ENCODE assay signal across 8 mouse cellular contexts in the genomic region with DNA sequence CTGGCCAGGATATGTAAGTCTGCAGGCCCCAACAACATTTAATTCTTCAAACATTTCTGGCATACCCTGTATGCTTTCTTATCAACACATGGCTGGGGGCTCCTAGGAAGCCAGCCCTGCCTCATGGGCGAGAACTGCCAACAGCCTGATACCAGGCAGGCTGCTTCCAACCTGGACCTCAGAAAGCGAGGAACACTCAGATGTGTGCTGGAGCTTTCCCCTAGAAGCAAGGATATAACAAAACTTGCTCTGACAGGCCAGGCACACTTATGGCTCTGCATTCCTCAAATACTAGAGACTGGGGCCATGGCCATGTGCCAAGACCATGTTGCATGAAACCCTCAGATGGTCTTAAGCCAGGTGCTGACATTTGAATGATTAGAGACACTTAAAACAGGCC.
DNase-seq lines count a peak whose midpoint lies in the region; ATAC-seq and TF ChIP-seq lines count a peak whose summit lies in the region.

No protein-coding gene starts in this region.

- no peaks in the 10 kb centered on the region for H3K36me3 ChIP-seq in intestine, embryonic 14.5 days (ENCODE audit: control insufficient read depth, insufficient read depth, low read length)
- H3K36me3 ChIP-seq in intestine, postnatal 0 days (ENCODE audit: control insufficient read depth, insufficient read depth): no peaks in the 10 kb centered on the region
- H3K36me3 ChIP-seq in spleen, adult 2 months (ENCODE audit: control insufficient read depth, insufficient read depth, low read length): no peaks in the 10 kb centered on the region
- H3K36me3 ChIP-seq in stomach, embryonic 15.5 days: no peaks in the 10 kb centered on the region
- no peaks in the 10 kb centered on the region for H3K36me3 ChIP-seq in hindbrain, embryonic 10.5 days

- intact Hi-C loops in heart, postnatal 10 days (cut with DNase I): loop anchor here (5.0 kb wide), 2 partner anchors 73 to 87 kb away; no protein-coding TSS in a partner anchor

- H3K4me1 ChIP-seq in intestine, embryonic 14.5 days (replicated peaks; ENCODE audit: control insufficient read depth, insufficient read depth, low read length): 0 out of 2 replicates have a peak, but pooled peaks cover 7% of the 10 kb centered on the region
- 0 out of 2 replicates have a peak, but pooled peaks cover 10% of the 10 kb centered on the region for H3K4me1 ChIP-seq in intestine, postnatal 0 days (replicated peaks; ENCODE audit: control insufficient read depth, insufficient read depth, low read length)
- peaks cover 18% of the 10 kb centered on the region for H3K4me1 ChIP-seq in spleen, adult 2 months (ENCODE audit: control insufficient read depth, insufficient read depth, insufficient read length)
- H3K4me1 ChIP-seq in stomach, embryonic 15.5 days: no peaks in the 10 kb centered on the region
- peaks cover 4% of the 10 kb centered on the region for H3K4me1 ChIP-seq in hindbrain, embryonic 10.5 days (replicated peaks)

- no peaks in the 10 kb centered on the region for H3K9me3 ChIP-seq in intestine, embryonic 14.5 days (ENCODE audit: control insufficient read depth, low read length)
- H3K9me3 ChIP-seq in intestine, postnatal 0 days (ENCODE audit: control insufficient read depth): no peaks in the 10 kb centered on the region
- no peaks in the 10 kb centered on the region for H3K9me3 ChIP-seq in stomach, embryonic 15.5 days
- H3K9me3 ChIP-seq in hindbrain, embryonic 10.5 days: no peaks in the 10 kb centered on the region

- no peak for ATAC-seq in intestine, embryonic 14.5 days (replicated peaks; ENCODE audit: low FRiP score, low TSS enrichment, low read depth)
- ATAC-seq in intestine, postnatal 0 days: no peak
- ATAC-seq in stomach, embryonic 15.5 days (ENCODE audit: insufficient read depth, low FRiP score, low read depth): no peak
- no peak for ATAC-seq in activated CD4-positive, CD25-positive, alpha-beta regulatory T cell, adult 4 months

- no peak overlapping the region for H3K4me2 ChIP-seq in intestine, embryonic 14.5 days (ENCODE audit: low read length)
- no peak overlapping the region for H3K4me2 ChIP-seq in intestine, postnatal 0 days (replicated peaks; ENCODE audit: low read depth)
- no peak overlapping the region for H3K4me2 ChIP-seq in stomach, embryonic 15.5 days

- no peaks in the 10 kb centered on the region for H3K27me3 ChIP-seq in intestine, embryonic 14.5 days (replicated peaks; ENCODE audit: control insufficient read depth, insufficient read depth, low read length)
- no peaks in the 10 kb centered on the region for H3K27me3 ChIP-seq in intestine, postnatal 0 days (replicated peaks; ENCODE audit: control insufficient read depth, insufficient read depth, low read length)
- no peaks in the 10 kb centered on the region for H3K27me3 ChIP-seq in spleen, adult 2 months (ENCODE audit: control insufficient read depth, insufficient read depth, low read length)
- no peaks in the 10 kb centered on the region for H3K27me3 ChIP-seq in stomach, embryonic 15.5 days (replicated peaks)
- H3K27me3 ChIP-seq in hindbrain, embryonic 10.5 days (ENCODE audit: insufficient read depth, poor library complexity, severe bottlenecking): no peaks in the 10 kb centered on the region

- no peak for TF ChIP-seq POLR2A in spleen, adult 2 months (IDR thresholded peaks at IDR 0.05; ENCODE audit: low read depth, low read length)

- no peak overlapping the region for H3K4me3 ChIP-seq in intestine, embryonic 14.5 days (ENCODE audit: low read depth, low read length)
- H3K4me3 ChIP-seq in intestine, postnatal 0 days (ENCODE audit: low read depth, low read length): no peak overlapping the region
- H3K4me3 ChIP-seq in spleen, adult 2 months (ENCODE audit: extremely low read depth, insufficient read depth, insufficient read length): no peak overlapping the region
- H3K4me3 ChIP-seq in stomach, embryonic 15.5 days (replicated peaks): no peak overlapping the region
- H3K4me3 ChIP-seq in hindbrain, embryonic 10.5 days: no peak overlapping the region

- H3K9ac ChIP-seq in intestine, embryonic 14.5 days (ENCODE audit: low read length): no peak overlapping the region
- no peak overlapping the region for H3K9ac ChIP-seq in intestine, postnatal 0 days (ENCODE audit: low read depth, low read length)
- H3K9ac ChIP-seq in stomach, embryonic 15.5 days: no peak overlapping the region

- TF ChIP-seq CTCF in intestine, postnatal 0 days (IDR thresholded peaks at IDR 0.05; ENCODE audit: low read depth): no peak
- TF ChIP-seq CTCF in spleen, adult 2 months (IDR thresholded peaks at IDR 0.05; ENCODE audit: extremely low read depth, insufficient read depth, insufficient read length, insufficient replicate concordance): no peak

- DNase-seq in intestine, embryonic 14.5 days (ENCODE audit: low spot score): no peak
- DNase-seq in spleen, adult 2 months (ENCODE audit: low read depth in 1 of 2, low spot score in 2 of 2): no peak
- no peak for DNase-seq in spleen, postnatal 4 days (ENCODE audit: low spot score in 2 of 2)
- peak; percentile 71 to 77 for DNase-seq in heart, postnatal 10 days
- no peak for DNase-seq in hindbrain, embryonic 10.5 days (ENCODE audit: low spot score)

- peak overlapping the region; percentile 63; the same call in 1 of the 2 replicates for H3K27ac ChIP-seq in intestine, embryonic 14.5 days (ENCODE audit: low read depth)
- H3K27ac ChIP-seq in intestine, postnatal 0 days (ENCODE audit: low read depth, low read length): no peak overlapping the region
- H3K27ac ChIP-seq in spleen, adult 2 months (ENCODE audit: insufficient read depth, low read length): peak overlapping the region; percentile 86
- peak overlapping the region; percentile 63 for H3K27ac ChIP-seq in stomach, embryonic 15.5 days
- no peak overlapping the region for H3K27ac ChIP-seq in hindbrain, embryonic 10.5 days

- WGBS in intestine, embryonic 14.5 days: 39% methylated on average over 2 of the region's 2 CpGs
- 70% methylated on average over 2 of the region's 2 CpGs for WGBS in intestine, postnatal 0 days
- 79% methylated on average over 2 of the region's 2 CpGs for WGBS in spleen, adult 2 months
- 37% methylated on average over 2 of the region's 2 CpGs for WGBS in stomach, embryonic 15.5 days
- WGBS in hindbrain, embryonic 10.5 days: 87% methylated on average over 2 of the region's 2 CpGs

Comparison
In these comparisons a context has a peak if more than half of its experiments do, and no peak if none do; other contexts are left out.
1. H3K27ac ChIP-seq: peak in intestine, embryonic 14.5 days (single experiment), spleen, adult 2 months (single experiment) and stomach, embryonic 15.5 days (single experiment); none in intestine, postnatal 0 days (single experiment) and hindbrain, embryonic 10.5 days (single experiment).
2. DNase-seq: peak in heart, postnatal 10 days (2 of 2); none in intestine, embryonic 14.5 days (single experiment), spleen, adult 2 months (0 of 2), spleen, postnatal 4 days (0 of 2) and hindbrain, embryonic 10.5 days (single experiment).